Mouse (Mus musculus) monocyte, adult 2 months (primary cell): ENCODE measurements at regions not wholly inside any gene's neighbourhood (a gene's known extent, or its start where the extent isn't known, plus 50 kb on each side); places are given as distances from the start of the nearest gene placed in this dataset.

Source experiments
- DNase-seq, 2 experiments: peaks; one replicate each; pipeline ENCODE4 v3.0.0; 2022; ENCODE audit warnings: low spot score in 2 of 2, low read depth in 1 of 2

DNA sequence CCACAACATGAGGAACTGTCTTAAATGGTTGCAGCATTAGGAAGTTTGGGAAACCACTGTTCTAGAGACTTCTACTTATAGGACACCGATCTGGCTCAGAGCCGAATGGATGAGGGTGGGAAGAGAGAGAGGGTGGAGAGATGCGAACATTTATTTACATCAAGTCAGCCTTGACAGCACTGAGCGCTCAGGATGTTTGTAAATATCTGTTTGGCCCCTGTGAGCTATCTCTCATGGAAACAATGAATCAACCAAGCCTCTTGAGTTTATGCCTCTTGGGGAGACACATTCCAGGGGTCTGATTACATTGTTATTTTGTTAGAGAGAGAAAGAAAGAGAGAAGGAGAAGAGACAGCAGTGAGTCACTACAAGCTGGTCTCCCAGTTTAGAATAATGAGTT, 192.1 kb upstream of the Tbx3 start:
- DNase-seq, result no peak

DNA sequence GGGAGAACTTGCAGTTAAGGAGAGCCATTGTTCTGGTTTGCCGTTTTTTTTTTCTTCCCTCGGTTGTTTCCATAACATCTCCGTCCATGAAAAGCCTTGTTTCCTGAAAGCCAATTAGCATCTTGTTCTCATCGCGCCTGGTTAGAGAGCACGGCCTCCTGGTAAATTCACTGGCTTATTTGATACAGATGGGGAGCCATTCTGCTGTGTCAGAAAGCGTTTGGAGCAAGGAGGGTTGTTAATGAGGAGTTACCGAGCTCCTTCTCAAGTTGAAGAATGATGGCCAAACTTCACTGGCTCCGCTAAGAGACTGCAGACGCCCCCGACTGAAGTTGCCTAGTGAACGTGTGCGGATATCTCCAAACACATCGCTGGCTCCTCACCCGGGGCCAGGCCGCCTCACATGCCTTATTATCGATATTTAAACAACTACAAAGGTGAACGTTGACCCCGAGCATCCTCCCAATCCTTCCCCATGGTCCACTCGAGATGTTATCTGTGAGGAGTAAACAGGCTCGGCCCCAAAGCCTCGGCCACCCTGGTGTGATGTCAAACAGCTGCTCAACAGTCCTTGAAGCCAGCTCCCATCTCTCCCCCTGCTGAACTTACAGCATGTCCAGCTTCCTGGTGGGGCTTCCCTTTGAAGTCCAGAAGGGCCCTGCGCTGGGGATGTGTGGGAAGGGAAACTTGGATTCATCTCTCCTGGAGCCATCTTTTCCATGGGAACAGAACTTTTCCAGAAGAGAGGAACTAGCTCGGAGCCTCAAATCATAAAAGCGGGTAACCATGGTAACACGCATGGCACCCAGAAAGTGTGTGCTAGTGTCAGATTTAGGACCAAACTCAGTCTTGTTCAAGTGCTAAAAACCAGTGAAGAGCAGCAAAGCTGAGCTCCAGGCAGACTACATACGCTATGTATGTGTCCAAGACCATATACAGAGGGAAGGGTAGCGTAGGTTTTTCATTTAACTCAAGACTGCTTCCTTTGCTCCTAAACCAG, 190.0 kb upstream of the Tbx3 start:
- DNase-seq, result no peak

DNA sequence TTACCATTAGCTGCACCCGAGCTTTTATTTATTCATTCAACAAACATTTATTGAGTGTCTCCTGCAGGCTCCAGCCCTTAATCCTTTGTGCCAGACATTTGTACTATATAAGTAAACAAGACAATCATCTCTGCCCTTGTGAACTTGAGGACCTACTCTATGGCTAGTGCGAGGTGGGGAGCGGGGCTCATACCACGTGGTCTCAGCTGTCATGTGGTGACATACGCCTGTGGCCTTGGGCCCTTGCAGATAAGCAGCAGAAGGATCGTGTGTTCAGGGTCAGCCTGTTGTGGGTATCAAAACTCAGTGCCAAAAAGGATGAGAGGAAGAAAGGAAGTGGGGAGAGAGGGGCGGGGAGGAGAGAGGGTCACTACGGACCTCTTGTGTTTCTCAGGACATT, 186.8 kb upstream of the Tbx3 start:
- no peak for DNase-seq

DNA sequence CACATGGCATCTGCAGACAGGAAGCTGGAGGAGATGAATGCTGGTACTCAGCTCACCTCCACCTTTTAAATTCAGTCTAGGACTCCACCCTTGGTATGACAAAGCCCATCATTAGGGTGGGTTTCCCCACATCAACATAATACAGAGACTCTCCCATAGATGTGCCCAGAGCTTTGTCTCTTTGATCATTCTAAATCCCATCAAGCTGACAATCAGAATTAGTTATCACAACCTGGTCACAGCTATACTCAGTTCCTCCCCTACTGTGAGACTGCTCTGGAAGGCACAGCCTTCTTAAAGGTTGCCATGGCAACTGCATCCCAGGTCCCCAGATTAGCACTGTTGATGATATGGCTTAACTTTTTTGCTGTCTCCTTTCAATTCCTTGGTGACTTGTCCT, 184.3 kb upstream of the Tbx3 start:
- DNase-seq, result no peak

DNA sequence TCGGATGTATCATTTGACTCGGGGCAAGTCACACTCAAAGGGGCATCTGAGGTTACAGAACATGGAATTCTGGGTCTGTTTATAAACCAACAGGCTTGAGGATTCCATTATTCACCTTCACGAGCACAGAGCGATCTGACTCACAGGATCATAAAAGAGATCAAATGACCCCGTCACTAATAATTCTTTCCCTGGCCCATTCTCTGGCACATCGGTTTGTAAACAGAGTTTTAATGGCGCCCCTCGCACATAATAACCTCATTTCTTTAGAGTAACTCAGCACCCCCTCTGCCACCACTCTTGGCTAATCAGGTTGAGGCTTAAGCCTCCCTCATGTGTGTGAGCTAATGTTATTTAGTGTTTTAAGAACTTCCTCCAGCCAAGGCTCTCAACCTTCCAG, 183.3 kb upstream of the Tbx3 start:
- DNase-seq, result no peak

DNA sequence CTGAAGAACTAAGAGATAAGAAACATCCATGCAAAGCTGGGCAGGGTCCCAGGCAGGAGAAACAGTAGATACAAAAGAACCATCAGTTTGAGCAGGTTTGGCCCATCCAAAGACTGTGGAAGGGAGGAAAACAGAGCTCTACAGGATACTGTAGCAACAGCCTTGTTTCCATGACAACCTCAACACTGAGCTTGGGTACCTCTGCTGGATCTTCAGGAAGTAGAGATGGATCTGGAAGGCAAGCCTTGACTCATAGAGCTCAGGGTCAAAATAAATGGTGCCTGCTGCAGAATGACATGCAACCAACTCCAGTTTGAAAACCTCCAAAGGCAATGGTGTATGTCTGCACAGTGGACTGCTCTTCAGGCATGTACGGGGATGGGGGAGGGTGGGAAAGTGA, 173.0 kb upstream of the Tbx3 start:
- DNase-seq, result no peak

DNA sequence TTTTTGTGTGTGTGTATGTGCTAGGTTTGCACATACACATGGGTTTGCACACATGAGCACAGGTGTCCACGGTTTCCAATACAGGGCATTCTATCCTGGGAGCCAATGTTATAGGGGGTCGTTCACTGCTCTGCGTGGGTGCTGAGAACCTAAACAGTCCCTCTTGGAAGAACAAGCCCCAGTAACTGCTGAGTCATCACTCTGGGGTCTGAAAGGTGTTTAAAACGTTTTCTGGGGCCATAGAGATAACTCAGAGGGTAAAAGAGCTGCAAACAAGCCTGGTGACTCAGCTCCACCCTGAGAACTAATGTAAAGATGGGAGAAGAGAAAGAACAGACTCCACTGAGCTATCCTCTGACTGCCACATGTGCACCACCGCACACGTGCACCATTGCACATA, 172.0 kb upstream of the Tbx3 start:
- no peak for DNase-seq

DNA sequence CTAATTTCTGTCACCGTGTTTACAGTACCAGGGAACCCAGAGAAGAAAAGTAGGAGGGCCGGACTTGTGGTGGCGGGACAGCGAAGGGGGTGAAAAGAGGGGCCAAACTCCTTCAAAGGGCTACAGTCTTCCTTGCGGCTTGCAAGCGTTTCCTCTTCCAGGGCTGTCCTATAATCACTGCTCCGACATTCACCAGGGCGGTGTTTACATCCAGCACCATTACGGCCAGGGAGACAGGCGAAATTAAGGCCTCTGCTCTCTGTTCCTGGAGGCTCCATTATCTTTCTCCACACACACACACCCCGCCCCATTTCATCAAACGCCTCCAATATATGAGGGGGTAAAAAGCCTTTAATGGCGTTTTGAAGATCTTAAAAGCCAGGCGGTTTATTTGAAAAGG, 162.8 kb upstream of the Tbx3 start:
- no peak for DNase-seq

DNA sequence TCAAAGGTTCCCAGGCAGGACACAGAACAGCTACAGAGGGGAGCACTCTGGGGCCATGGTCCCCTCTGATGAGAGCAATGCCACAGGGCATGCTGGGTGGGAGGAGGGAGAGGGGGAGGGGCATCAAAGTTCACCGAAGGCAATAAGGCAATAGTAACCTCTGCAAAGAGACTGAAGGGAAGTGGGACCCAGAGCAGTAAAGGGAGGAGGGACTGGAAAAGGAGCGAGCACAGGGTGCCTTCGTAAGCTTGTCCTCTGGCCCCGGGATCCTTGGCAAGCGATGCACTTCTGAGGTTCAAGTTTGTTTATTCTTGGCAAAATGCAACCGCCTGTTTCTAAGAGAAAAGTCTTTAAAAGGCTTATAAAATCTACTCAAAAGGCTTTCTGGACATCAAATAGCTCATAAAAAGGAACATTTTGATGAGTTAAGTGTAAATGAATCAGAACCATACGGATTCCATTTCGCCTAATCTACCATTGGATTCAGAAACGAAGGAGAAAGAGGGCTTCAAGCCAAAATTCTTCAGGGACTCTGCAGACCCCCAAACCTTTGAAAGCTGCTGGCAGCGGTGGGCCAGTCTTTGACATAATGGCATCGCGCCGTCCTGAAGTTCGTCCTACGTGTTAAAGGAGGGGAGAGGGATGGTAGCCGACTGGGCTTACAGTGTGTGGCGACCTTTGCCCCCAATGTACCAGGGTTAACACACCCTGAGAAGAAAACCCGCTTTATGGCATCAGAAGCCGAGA, 151.8 kb upstream of the Tbx3 start:
- DNase-seq, result no peak

DNA sequence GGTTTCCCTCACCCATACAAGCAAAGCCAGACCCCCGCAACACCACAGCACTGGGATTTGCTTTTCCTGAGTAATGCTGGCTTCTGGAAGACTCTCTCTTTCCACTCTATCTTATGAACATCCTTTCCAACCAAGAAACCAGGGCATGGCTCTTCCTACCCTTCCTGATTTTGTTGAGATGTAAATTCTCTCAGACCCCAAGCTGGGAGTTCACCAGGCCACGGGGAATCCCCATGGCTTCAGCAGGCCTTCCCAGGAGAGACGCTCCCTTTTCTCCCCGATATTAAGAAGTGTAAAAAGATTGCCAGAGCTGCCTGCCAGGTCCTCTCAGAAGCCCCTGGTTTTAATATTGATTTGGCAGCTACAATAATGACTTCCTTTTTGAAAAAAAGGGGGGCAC, 146.3 kb upstream of the Tbx3 start:
- DNase-seq, result no peak

DNA sequence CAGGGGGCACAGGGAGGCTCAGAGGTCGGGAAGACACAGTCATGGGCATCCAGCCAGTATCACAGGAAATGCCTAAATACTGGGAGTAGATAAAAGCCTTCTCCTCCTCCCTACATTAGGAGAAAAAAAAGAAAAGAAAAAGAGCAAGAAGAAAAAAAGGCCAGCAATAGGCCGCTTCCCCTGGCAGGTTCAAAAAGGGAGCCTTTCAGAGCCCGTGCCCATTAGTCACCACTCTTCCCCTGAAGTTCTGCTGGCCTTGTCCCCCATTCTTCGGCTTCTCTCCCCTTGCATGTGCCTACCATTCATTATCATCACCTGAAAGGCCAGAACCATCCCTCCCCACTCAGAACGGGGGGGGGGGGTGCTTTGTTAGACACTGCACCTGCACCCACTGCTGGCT, 144.5 kb upstream of the Tbx3 start:
- DNase-seq, result no peak

DNA sequence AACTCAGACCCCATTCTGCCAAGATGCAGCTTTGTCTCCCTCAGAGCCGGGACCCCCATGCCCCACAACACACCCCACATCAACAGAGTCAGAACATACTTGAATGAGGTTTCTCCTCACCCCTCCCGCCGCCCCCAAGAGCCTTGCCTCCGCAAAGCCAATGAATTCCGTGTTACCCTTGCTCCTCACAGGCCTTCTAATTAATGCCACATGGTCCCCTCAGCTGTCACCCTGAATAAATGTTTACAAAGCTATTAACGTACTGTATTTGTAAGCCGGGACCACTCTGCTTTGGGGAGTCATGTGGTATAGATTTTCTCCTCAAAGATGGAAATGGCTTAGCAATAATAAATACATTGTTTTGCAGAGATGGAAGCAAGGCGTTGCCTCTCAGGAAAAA, 140.5 kb upstream of the Tbx3 start:
- DNase-seq, result no peak

DNA sequence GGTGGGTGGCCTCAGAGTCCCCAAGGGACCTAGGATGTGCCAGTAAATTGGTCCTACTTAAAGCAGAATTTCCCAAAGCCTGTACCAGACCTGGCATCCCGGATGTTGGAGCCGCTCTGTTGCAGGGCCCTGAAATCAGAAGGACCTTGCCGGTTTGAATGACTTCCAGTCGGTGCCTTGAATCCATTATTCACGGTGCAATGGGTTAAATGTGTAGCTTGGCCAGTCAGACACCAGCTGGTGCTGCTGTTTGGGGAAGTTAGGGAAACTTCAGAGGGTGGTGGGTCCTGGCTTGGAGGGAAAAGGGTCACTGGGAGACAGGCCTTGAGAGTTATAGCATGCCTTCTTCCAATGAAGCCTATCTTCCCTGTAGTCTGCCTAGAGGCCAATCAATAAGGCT, 135.5 kb upstream of the Tbx3 start:
- no peak for DNase-seq

DNA sequence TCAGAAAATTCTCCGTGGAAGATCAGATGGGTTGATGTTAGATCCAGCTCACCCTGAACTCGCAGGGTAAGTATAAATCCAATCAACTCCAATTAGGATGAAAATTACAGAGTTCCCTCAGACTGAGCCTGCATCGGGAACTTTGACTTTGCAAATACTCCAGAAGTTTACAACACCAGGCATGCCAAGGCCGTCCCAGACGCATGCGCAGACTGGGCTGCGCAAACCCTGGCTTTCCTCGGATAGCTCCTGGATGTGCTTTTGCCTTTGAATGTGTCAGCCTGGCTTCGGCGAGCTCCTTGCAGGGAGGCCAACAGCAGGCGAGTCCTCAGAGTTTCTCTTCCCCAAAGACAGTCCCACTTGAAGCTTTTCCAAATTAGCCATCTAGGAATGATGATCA, 127.6 kb upstream of the Tbx3 start:
- DNase-seq, result no peak

DNA sequence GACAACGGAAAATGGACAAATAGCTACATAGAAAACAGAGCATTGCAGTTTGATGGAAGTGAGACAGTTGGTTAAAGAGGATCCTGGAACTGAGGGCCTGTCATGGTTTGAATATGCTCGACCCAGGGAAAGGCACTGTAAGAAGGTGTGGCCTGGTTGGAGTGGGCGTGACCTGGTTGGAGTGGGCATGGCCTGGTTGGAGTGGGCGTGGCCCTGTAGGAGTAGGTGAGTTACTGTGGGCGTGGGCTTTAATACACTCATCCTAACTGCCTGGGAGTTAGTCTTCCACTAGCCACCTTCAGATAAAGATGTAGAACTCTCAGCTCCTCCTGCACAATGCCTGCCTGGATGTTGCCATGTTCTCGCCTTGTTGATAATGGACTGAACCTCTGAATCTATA, 126.8 kb upstream of the Tbx3 start:
- no peak for DNase-seq

DNA sequence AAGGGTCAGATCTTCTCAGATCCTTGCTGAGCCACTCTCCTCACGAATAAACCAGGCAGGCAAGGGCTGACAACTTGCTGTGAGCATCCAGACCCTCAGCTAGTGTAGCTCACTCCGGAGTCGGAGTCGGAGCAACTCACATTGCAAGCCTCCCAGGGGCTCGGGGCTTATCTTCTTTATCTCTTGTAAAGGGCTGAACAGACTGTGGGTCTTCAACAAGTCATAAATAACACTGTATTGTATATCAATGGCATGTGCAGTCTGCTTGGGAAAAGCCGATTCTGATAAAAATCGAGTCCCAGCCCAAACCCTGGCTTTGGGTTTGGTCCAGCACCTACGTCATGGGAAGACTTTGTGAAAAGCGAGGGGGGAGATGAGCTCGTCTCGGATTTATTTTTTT, 125.8 kb upstream of the Tbx3 start:
- DNase-seq, result no peak

DNA sequence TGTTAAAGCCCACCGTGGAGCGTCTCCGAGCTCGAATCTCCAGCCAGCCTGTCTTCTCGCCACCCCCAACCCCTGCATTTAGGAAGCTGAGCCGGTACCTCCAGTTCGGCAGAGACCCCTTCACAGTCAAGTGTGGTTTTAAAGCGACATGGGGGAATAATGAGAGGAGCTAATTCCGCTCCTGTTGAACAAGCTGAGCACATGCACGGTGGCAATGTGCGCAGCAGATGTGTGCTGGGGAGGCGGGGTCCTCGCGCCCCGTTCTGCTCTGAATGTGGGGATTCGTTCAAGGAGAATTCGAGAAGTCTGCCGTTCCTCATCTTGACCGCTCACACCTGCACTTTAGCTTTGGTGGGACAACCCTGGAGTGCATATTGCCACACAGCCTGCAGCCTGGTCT, 123.4 kb upstream of the Tbx3 start:
- DNase-seq, result no peak

DNA sequence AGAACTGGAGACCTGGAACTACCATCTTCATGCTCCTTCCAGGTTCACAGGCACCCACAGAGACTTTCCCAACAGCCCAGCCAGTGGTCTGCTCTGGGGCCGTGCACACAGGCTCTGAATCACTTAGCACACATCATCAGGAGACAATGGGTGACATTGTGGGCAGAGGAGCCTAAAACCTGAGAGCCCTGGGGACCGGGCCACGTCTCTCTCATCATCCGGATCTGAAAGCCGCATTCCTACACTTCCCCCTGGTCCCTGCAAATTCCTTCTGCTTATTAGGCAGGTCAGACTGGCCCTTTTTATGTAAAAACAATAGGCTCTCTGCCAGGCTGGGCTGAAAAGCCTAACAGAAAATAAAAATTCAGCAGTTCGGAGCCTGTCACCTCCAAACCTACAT, 119.6 kb upstream of the Tbx3 start:
- no peak for DNase-seq

DNA sequence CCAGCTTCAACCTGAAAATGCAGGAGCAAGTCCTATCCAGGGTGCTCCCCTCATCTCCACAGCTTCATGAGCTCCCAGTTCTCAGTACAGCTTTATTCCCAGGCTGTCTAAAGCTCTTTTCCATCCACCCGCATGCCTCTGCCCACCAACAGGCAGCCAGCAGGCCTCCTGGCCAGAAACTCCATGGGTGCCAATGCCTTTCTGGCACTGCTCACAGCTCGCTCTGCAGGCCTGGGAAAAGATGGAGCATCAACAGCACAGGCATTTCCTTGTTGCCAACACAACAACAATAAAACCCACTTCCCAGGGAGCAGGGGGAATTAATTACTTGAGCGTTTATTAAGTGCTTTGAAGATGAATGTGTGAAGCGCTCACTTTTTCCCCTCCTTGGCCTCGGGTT, 117.0 kb upstream of the Tbx3 start:
- no peak for DNase-seq

DNA sequence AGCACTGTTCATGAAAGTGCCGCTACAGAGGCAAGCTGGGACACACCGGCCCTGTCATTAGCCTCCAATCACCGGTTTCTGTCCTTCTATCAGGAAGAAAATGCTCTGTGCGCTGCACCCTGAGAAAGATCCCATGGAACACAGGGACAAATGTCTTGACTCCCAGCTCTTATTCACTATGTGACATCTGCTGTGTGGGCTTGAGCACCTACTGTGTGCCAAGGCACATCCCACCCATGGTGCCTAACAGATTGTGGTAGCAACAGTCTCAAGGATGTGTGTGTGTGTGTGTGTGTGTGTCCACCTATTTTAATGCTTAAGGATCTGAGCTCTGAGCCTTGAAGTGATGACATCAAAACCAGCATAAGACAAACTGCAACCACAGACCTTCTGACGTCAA, 113.4 kb upstream of the Tbx3 start:
- DNase-seq, result no peak

DNA sequence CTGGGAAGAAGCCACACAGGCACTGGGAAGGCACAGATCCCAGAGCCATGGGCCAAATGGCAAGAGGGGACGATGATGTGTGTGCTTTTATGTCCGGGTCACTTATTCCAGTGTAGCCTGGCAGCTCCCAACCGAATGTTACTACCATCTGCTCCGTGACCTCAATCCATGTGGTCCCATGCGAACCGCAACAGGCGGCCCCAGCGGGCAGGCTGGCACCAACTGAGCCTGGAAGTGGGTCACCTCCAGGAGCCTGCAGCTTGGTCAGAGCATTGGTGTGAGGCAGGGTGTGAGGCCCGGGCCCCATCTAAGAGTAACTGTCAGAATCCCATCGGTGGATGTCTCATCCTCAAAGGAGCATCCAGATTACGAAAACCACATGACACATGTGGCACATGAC, 110.8 kb upstream of the Tbx3 start:
- DNase-seq, result no peak

DNA sequence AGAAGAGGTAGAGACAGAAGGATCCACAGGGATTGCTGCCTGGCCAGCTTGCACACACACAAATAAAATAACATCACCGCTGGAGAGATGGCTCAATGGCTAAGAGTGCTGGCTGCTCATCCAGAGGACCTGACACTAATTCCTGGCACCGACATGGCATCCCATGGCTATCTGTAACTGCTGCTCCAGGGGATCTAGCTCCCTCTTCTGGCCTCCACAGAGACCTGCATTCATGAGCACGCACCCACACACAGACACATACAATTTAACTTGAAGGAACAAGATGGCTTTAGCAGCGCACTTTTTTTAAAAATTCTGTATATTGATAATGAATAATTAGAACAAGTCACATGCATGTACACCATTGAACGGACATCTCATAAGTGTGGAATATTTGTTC, 110.1 kb upstream of the Tbx3 start:
- DNase-seq, result no peak

DNA sequence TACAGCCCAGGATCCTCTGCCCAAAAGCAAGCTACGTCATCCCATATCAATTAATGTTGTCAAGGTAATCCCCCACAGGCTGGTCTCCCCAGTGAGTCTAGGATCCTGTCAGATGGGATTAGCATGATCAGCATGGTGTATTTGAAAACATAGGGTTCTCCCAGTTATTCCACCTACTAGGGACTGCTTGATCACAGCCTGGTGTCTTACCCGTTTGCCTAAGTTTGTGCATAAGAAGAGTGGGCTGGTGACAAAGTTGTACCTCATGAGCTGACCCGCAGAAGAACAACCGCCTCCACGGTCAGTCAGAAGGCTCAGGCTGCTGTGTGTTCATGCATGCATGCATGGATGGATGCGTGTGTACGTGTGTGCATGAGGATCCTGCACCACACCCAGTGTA, 108.9 kb upstream of the Tbx3 start:
- DNase-seq, result no peak
